Mouse (Mus musculus): ENCODE measurements at regions not wholly inside any gene's neighbourhood (a gene's known extent, or its start where the extent isn't known, plus 50 kb on each side); places are given as distances from the start of the nearest gene placed in this dataset.

GRCm38 (mm10) chr3:4976344-4976743, 774.3 kb upstream of the Gm8797 start:
- TF ChIP-seq CTCF (IDR thresholded peaks at IDR 0.05; ENCODE audit: borderline replicate concordance, insufficient read depth, low read depth, low read length) (no peak), POLR2A (IDR thresholded peaks at IDR 0.05; ENCODE audit: borderline replicate concordance, insufficient read depth, low read length) (no peak)

All from cerebellum, adult 2 months (tissue).